Mouse (Mus musculus): ENCODE data around the gene Cpeb3.
A peak's percentile ranks its signal among the peaks of the same experiment; 100 is the strongest.
"Not testable (repeated sequence)": the region's sequence is repeated elsewhere in the genome, so short reads cannot be mapped to it uniquely, and the experiment has no call there.

Cpeb3 gene

GRCm38 (mm10) chr19:37145401-37145800 lies 63.0 kb downstream of the Cpeb3 start:
- DNase-seq, result no peak

- no peak for DNase-seq
These were observed 66.8 kb downstream of the Cpeb3 start for GRCm38 (mm10) chr19:37141623-37142022.

GRCm38 (mm10) chr19:37137133-37137532 lies 71.3 kb downstream of the Cpeb3 start:
- DNase-seq, result no peak

DNA sequence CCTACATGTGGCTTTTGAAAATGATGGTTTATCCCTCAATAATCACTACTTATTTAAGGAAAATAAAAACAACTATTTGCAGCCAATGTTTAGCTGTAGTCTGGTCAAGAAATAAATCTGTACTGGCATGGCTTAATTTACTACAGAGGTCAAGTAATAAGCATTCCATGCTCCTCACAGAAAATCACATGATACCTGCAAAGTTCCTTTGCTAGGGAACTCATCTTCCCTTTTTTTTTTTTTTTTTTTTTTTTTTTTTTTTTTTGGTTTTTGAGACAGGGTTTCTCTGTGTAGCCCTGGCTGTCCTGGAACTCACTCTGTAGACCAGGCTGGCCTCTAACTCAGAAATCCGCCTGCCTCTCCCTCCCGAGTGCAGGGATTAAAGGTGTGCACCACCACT lies 72.9 kb downstream of the Cpeb3 start:
- DNase-seq, result not testable (repeated sequence)

GRCm38 (mm10) chr19:37133666-37134065 lies 74.7 kb downstream of the Cpeb3 start:
- DNase-seq, result no peak

DNA sequence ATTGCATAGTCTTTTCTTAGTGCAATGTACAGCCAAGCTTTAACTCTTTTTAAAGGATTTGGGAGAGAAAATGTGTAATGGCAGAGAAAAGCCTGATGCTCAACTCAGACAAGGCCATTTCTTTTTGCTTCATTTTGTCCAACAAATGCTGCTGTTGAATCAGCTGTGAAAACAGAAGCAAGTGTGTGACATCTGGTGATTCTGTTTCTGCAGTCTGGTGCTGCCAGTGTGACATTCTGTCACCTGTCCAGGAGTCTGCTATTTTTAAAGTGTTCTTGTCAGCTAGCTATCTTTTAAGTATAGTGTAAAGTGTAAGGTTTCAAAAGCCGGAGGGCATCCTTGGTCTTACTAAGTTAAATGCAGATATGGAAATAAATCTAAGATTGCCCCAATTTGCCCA lies 76.7 kb downstream of the Cpeb3 start:
- DNase-seq, result no peak

DNA sequence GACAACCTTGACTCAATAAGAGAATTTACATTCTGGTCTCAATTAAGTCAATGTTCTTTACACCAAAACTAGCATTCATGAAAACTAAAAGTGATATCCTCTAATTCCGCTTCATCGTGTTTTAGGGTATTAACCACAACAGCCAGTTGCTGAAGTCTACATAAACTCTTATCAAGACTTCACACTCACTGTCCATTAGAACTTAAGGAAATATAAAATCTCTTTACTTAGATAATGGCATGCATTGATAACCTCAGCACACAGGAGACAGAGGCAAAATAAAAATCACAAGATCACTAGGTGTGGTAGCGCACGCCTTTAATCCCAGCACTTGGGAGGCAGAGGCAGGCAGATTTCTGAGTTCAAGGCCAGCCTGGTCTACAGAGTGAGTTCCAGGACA lies 79.9 kb downstream of the Cpeb3 start:
- no peak for DNase-seq

DNA sequence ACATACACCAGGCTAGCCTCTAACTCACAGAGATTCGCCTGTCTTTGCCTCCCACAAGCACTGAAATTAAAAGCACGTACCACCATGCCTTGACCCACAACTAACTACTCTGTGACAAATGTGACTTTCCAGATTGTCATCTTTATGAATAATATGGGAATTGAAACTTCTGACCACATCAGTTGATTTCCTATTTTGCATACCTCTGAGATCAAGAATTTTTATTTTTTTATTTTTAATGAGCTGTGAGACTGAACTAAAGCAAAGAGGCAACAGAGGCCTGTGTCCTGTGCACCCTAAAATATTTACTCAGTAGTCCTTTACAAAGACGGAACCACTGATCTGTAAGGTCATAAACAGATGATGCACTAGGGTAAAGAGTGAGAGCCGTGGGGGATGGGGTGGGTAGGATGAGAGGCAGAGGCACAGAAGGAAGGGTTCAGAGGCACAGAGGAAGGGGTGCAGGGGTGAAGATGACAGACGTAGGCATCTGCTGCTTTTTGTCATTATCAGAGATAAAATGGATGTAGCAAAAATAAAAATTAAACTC lies 81.3 kb downstream of the Cpeb3 start:
- no peak for DNase-seq

DNA sequence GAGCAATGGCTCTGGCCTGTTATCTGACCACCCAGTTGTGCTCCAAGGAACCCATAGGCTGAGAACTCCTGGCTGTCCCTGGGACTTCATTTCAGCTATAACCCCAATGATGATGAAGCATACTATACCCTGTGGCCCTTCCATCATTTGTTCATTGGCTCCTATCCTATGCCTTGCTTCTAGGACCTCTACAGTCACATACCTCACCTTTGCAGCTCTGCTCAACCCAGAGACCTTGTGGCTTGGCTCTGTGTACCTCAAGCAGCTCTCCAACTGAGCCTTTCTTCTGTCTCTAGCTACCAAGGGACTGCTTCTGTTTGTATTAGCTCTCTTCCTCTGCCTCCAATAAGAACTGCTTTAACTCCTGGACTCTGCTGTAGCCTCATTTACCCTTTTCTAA lies 83.4 kb downstream of the Cpeb3 start:
- no peak for DNase-seq

GRCm38 (mm10) chr19:37119281-37119680 lies 89.1 kb downstream of the Cpeb3 start:
- DNase-seq, result no peak

- no peak for DNase-seq
These were observed 92.6 kb downstream of the Cpeb3 start for GRCm38 (mm10) chr19:37115824-37116223.

GRCm38 (mm10) chr19:37115374-37115773 lies 93.0 kb downstream of the Cpeb3 start:
- no peak for DNase-seq

DNA sequence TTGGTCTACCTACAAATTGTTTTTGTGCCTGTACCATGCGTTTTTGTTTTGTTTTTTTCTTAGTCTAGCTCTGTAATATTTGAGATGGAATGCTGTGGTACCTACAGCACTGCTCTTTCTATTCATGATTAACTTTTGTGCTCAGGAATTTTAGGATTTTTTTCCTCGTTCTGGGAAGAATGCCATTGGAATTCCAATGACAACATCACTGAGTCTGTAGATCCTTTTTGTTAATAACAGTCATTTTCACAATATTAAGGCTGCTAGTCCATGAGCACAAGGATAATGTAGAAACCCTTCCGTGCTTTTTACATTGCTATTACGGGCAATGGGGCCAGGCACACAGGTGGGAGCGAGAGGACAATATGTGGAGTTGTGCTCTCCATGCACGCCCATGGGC lies 96.6 kb downstream of the Cpeb3 start:
- no peak for DNase-seq

DNA sequence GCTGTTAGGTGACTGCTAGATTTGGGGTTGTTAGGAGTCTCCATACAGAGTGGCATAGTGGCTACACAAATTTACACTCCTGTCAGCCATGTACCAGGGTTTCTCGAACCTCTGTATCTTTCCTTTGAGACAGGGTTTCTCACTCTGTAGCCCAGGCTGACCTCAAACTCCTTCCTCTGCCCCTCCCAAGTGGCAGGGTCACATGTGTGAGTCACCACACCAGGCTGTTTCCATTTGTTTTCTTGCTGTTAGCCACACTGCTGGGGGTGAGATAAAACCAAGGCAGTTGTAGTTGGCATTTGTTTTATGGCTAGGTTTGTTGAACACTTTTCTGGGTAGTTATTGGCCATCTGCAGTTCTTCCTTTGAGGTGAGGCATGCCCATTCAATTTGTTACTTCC lies 97.9 kb downstream of the Cpeb3 start:
- DNase-seq, result no peak

DNA sequence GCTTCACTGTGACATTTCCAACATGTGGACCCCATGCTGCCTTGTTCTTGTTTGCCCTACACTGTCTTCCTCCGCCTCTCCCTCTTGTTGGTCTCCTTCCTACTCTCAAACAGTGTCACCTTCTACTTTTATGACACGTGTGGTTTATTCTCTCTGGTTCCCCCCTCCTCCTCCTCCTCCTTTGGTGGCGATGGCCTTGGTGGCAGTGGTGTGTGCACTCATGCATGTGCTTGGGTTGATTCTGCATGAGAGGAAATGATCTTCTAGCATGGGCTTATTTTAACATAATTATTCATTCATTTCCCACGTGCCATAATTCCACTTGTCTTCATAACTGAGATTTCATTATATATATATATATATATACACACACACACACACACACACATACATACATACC lies 98.5 kb downstream of the Cpeb3 start:
- DNase-seq, result no peak

- no peak for DNase-seq
These were observed 107.7 kb downstream of the Cpeb3 start for GRCm38 (mm10) chr19:37100689-37101088.

DNA sequence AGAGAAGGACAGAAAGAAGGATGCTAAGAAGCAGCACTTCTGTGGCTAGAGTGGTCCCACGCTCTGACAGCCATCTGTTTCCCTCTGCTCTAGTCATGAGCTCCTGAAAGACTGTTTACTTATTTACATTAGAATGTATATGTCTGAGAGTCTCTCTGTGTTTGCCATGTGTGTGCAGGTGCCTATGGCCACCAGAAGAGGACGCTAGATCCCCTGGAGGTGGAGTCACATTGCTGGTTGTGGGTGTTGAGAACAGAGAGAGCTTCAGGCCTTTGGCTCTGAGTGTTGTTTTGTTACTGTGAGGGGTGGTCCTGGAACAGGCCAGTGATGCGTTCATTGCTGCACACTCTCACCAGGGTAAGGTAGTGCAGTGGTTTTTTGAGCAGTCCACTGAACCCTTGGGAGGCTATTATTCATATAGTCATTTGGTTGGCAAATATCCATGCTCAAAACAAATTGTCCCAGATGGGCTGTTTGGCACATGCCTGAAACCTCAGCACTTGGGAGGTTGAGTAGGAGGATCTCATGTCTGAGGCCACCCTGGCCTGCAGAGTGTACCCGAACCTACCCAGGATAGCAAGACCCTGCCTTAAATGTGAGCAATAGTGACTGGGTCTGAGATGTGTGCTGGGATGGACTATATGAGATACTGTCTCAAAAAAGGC lies 112.6 kb downstream of the Cpeb3 start:
- no peak for DNase-seq

DNA sequence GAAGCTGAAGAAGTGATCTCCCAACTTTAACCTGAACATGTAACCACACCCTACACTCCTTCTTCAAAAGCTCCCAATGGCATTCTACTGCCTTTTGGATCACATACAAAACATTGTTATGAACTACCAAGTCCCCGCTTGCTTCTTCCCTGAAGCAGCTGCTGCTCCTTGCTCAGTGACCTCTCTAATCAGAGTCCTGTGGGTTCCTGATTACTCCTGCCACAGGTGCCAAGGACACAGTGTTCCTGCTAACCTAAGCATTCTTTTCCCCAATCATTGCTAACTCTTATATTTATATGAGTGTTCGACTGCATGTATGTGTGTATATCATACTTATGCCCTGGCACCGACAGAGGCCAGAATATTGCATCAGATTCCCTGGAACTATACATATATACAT lies 115.2 kb downstream of the Cpeb3 start:
- peak in 1 of 2 experiments; percentile 68 for DNase-seq

GRCm38 (mm10) chr19:37090146-37091061 lies 118.0 kb downstream of the Cpeb3 start:
- no peak for DNase-seq

- no peak for DNase-seq
These were observed 120.2 kb downstream of the Cpeb3 start for GRCm38 (mm10) chr19:37088043-37088748.

GRCm38 (mm10) chr19:37084546-37084945 lies 123.9 kb downstream of the Cpeb3 start:
- DNase-seq, result no peak

- no peak for DNase-seq
These were observed 126.9 kb downstream of the Cpeb3 start for GRCm38 (mm10) chr19:37081467-37081866.

GRCm38 (mm10) chr19:37079151-37079550 lies 129.2 kb downstream of the Cpeb3 start:
- DNase-seq, result no peak

Measured in kidney, postnatal 25 days (tissue).